Mouse (Mus musculus) bone marrow, adult 2 months (tissue): ENCODE results near the gene Olfr520.
"Not testable (repeated sequence)": the region's sequence is repeated elsewhere in the genome, so short reads cannot be mapped to it uniquely, and the experiment has no call there.

Experiments used
- CTCF ChIP-seq: fragments of 200-500 bp; IDR thresholded peaks from 2 replicates; pipeline ENCODE4 v1.5.1; 2011; ENCODE audit warnings: low read length, control low read depth; ENCODE audit not compliant: control insufficient read depth, insufficient read depth
- POLR2A ChIP-seq: fragments of 200-500 bp; IDR thresholded peaks from 2 replicates; pipeline ENCODE4 v1.6.1; 2011; ENCODE audit warnings: low read depth, mild to moderate bottlenecking, control low read depth, low read length, borderline replicate concordance; ENCODE audit not compliant: control insufficient read depth

GRCm38 (mm10) chr7:99735491-99735890, 5.4 kb downstream of the Olfr520 start:
- not testable (repeated sequence) for TF ChIP-seq POLR2A, CTCF
